Mouse (Mus musculus) left cerebral cortex, adult 11 months (tissue): ENCODE measurements around the gene Cldn34b4.

Experiments used
- DNase-seq: peaks from one replicate; pipeline ENCODE4 v3.0.0; 2022; ENCODE audit warnings: low spot score

Cldn34b4 gene

DNA sequence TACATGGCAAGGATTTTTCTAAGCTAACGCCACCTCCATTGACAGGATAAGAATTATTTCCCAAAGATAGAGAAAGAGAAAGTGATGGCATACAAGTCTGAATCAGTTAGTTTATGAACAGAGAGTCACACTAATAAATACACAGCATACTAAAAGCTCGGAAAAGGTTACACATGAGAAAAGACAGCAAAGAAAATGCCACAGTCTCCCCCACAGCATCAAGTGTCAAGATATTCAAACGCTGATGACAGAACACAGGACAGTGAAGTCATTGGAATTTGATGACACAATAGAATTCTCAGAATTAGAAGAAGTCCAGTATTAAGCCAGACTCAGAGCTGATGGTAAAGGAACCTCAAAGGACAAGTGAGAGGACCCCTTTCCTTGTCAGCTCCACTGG, at the start of gene Cldn34b4:
Cldn34b4 (plus strand) TSS at position 301 of the 400 bp plus-strand sequence.
- no peak for DNase-seq
